Mouse (Mus musculus) adrenal gland, postnatal 25 days (tissue): Measurements from ENCODE around the gene Alpk1. TPM values are rescaled to one million over a fixed set of nuclear protein-coding genes. Genes with fewer than 3 reads are reported as not detected.
A peak's percentile ranks its signal among the peaks of the same experiment; 100 is the strongest.

Experiments used
- DNase-seq: peaks from one replicate; pipeline ENCODE4 v3.0.0; 2021; ENCODE audit warnings: mixed read lengths
- total RNA-seq: library from RNA; stranded (reverse); gene quantifications from 2 replicates; pipeline ENCODE4 v1.2.3, GENCODE M21; 2021

Gene Alpk1
- total RNA-seq, 1 experiment from 2014 or later: 12.1 TPM

DNA sequence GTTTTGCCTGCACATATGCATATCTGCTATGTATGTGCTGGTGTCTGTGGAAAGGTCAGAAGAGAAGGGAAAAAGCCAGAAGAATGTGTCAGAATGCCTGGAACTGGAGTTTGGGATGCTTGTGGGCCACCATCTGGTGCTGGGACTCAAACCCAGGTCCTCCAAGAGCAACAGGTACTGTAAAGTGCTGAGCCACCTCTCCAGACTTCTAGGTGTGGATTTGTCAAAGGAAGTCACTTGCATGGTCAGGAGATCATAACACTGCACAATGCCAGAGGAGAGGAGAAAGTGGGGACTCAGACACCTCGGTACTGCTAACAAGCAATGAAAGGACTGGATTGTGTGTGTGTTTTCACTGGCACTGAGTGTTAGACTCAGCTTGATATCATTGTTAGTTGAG lies 150.1 kb downstream of the Alpk1 start:
- DNase-seq: no peak

DNA sequence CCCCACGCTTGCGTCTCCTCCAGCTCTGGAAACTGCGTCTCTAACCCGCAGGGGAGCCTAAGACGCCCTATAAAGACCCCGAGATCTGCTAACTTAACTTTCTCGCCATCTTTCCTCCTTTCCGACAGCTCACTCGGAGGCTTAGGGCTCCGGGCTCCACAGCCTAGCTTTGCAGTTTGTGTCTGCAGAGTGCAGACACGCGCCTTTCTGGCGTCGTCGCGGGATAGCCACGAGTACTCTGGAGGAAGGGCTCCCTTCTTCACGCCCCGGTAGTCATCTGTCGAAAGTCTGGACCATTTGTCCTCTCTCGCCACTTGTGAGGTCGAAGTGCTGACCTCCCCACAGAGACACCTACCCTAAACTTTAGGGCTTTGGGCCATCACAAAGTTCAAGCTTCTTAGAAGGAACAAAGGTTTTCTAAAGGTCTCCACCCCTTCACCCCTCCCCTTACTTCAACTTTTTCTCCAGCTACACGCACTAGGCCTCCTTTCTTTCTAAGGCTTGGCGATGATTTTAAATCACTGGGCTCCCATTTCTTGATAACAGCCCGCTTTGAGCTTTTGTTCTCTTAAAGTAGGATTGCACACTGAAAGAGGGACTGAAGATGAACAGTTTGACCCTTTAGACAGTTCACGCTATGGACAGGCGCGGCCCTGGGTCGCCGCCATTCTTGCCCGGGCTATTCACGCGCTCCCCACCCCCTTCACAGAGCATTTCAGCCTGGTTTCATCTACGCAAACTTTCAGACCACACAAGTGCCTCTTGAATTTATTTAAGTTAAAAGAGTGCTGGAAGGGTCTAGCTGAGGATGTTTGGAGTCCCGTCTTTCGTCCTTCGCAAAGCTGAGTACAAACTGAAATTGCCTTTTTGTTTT lies 151.8 kb downstream of the Alpk1 start:
- DNase-seq: no peak

DNA sequence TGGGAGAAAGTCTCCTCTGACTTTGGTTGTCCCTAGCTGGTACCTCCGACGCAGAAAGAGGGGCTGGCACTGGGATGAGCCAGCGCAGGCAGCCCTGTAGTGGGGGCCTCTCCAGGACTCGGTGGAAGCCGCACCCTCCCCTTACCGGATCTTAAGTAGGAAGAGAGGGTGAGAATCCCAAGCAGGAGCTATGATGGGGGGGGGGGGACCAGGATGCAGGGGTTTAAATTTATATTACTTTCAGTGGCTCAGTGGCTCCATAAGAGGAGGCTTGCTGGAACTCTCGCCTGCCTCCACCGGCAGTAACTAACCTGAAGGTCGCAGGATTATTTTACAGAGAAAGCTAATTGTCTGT lies 152.4 kb downstream of the Alpk1 start:
- DNase-seq: no peak

DNA sequence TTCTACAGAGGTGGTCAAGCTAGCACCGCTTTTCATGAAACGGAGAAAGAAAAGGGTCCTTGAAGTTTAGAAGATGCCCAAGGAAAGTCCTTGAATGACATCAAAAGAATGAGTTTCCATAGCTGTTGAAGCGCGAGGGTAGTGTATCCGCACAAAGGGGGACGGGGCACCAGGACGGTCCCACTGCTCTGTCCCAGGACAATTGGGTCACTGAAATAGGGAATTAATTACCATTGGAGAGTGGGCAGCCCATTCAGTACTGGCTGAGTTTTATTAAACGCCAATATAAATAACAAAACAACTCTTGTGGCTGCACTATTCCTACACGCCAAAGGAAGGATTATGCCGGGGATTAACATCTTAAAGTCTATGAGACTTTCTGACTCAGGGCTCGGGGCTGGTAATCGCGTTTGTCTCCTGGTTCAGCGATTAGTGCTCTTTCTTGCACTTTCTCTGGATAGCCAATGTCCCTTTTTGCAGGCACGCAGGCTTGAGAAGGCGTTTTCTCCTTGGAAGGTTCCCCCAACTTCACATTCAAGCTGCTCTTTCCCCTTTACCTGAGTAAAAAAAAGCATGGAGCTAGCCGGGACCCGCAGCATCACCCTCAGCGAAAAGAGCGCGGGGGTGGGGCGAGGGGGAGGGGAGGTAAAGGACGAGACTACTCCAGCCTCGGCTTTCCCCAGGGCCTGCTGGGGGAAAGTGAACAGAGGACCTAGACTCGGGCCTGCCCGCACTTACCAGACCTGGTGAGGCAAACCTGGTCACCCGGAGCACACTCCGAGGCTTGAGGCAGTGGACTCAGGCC lies 153.0 kb downstream of the Alpk1 start:
- no peak for DNase-seq

DNA sequence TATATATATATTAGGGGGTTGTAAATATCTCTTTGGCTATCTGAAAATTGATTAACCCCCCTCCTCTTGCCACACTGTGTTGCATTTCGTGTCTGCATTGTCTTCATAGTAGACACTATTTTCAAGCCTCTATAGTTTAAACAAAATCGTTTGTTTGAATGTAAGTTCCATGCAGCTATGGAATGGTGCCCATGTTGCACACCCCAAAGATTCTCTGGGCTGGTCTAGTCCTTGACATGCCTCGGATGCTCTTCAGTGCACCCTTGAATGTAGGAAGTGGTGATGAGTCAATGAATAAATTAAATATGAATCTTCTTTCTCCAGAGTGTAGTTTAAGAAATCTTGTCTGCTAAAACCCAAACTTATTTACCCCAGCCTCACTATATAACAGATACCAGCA lies 153.8 kb downstream of the Alpk1 start:
- DNase-seq: no peak

DNA sequence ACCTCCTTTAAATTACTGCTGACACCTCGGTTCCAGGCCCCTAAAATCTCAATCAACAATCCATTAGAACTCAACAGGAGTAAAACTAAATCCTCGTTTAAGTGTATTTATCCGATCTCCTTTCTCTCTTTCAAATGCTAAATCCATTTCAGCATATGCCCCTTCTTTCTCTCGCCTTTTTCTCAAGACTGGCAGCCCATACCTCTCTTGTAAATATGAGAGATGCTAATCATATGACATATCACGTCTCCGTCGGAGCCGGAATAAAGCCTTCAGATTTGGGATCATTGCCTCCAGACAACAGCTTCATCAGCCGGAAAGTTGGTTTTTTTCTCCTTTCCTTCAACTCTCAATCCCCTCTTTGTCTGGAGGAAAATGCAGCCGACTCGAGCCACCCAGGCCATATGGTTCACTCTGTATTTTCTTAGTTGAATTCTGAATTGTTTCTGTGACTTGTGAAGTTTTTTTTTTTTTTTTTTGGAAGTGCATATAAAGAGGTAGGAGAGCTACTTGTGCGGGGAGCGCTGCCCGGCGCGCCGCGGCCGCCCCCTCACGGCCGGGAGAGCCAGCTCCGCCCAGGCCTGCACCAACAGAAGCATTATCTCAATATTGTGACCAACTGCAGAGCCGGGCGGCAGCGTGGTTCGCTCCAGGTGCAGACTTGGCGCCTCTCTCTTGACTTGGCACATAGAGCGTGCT lies 154.5 kb downstream of the Alpk1 start:
- peak; percentile 26 for DNase-seq

DNA sequence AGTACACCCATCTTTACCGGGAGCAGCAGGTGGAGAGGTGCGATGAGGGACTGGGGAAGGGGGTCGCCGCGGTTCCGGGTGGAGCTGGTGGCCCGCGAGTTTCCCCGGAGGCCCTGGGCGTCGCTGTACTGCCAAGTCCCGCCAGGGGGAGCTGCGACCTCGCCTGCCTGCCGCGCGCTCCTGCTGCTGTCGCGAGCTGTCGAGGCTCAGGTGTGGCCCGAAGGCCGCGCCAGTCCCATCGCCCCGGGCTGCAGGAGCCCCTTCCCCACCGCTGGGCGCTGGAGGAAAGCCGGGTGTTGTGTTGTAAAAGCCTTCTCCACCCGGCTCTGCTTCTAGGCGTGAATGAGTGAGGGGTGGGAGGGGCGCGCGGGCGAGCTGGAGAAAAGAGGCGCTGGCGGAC lies 155.0 kb downstream of the Alpk1 start:
- peak; percentile 81 for DNase-seq

Other genes with a start within 250 kb of the Alpk1 start
- gene Larp7, start 227.2 kb downstream of the Alpk1 start, total RNA-seq: 23.9 and 25.8 TPM in 2 replicates
- gene Zgrf1, start 227.0 kb downstream of the Alpk1 start, total RNA-seq: 2.4 and 2.8 TPM in 2 replicates
- gene Neurog2, start 147.4 kb downstream of the Alpk1 start, total RNA-seq: not detected in 2 replicates
- 2.7 and 3.5 TPM in 2 replicates for gene Tifa, start 9.3 kb upstream of the Alpk1 start, total RNA-seq
- gene Ap1ar, start 57.0 kb upstream of the Alpk1 start, total RNA-seq: 35.7 and 40.3 TPM in 2 replicates
- 3.0 and 4.6 TPM in 2 replicates for gene Fam241a, start 115.8 kb upstream of the Alpk1 start, total RNA-seq